Mouse (Mus musculus): ENCODE data around the gene Tspyl4. TPM values are rescaled to one million over a fixed set of nuclear protein-coding genes. Genes with fewer than 3 reads are reported as not detected.
A peak's percentile ranks its signal among the peaks of the same experiment; 100 is the strongest.
"Not testable (repeated sequence)": the region's sequence is repeated elsewhere in the genome, so short reads cannot be mapped to it uniquely, and the experiment has no call there.

Tspyl4 gene
- 10 to 100 TPM; 13.9 to 20.4 (median 14.5) TPM for total RNA-seq (2022)

GRCm38 (mm10) chr10:34297299-34297979 is at the start of gene Tspyl4:
Gene Tspyl4 (plus strand): TSS chr10:34297442.
- peak; percentile 92 for DNase-seq (ENCODE audit: low spot score)

GRCm38 (mm10) chr10:34247757-34248156 is 49.5 kb upstream of the Tspyl4 start:
- no peak for DNase-seq (ENCODE audit: low spot score)

- DNase-seq (ENCODE audit: low spot score), result no peak
These were observed 47.6 kb upstream of the Tspyl4 start for GRCm38 (mm10) chr10:34249594-34249993.

GRCm38 (mm10) chr10:34252833-34253232 is 44.4 kb upstream of the Tspyl4 start:
- DNase-seq (ENCODE audit: low spot score), result not testable (repeated sequence)

DNA sequence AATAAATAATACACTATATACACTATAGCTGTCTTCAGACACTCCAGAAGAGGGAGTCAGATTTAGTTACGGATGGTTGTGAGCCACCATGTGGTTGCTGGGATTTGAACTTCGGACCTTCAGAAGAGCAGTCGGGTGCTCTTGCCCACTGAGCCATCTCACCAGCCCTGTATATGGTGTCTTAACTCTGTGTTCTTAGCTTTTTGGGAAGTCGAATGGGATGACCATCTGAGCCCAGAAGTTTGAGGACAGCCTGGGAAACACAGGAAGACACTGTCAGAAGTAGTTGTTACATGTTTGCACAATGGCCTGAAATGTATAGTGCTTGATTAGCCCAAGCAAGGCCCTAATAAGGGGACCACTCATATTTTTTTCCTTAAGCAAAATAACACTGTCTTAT is 32.1 kb upstream of the Tspyl4 start:
- no peak for DNase-seq (ENCODE audit: low spot score)

DNA sequence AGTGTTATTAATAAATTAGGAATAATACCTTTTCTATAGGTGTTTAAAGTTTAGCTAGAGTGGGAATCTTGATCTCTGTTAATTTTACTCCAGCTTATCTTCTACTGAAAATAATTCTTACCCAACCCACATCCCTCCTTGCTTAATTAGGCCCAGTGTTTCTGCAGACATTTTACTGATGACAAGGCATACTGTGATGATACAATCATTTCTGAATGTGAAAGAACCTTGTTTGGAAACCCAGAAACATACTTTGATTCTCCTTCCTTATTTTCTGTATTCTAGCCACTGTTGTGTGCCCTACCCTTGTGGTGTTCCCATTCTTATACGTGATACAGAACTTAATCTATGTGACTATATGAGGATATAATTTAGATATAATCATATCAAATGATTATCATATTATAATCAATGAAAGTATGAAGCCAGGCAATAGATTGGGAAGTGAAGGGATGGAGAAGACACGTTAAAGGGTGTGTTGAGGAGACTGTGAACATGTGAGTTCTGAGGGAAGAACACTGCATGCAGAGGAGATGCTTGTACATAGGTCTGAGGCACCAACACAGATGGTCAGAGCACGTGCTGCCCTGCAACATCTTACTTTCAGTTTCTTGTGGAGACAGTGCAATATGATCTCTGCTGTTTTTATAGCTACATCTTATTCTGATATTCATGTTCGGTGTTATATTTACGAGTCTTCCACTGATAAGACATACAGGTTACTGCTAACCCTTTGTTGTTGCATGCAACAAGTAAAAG is 29.8 kb upstream of the Tspyl4 start:
- DNase-seq (ENCODE audit: low spot score), result no peak

DNA sequence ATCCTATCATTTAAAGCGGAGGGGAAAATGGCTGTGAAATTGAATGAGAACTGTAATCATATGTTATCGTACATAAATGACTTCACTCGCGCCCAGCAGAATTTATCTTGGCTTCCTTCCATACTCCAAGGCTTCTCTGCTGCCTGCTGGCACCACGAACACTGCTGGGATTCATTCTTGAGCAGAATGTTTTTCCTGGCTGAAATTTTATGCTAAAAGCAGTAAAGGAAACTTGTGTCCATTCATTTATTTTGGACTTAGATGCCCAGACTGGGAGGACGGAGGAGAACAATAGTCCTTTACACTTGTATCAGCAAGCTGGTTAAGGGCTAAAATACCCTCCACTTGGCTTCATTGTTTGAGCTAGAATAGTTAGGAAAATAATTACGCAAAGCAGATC is 25.6 kb upstream of the Tspyl4 start:
- peak; percentile 34 for DNase-seq (ENCODE audit: low spot score)

DNA sequence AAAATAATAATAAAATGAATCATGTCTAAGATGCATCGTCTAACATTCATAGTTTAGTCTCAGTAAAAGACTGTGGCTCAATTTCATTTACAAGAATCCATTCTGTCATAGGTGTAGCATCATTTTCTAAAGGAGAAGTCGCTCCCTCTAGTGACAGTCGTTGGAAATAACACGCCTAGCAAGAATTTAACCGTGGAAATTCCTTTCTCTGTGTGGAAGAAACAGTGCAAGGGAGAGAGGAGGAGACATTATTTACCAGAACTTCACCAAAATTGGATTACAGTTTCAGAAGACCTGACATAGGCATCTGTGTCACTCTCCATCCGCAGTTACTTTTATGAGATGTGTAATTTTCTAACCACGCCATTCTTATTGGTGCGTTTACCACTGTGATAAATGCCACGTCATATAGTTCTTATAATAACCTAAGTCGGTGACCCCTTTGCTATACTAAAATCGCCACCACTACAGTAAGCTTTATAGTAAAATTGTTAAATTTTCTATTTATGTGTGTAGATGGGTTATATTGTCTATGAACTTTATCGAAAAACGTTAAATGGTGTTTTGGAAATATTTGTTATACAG is 16.6 kb upstream of the Tspyl4 start:
- peak; percentile 77 for DNase-seq (ENCODE audit: low spot score)

GRCm38 (mm10) chr10:34281211-34281961 is 15.9 kb upstream of the Tspyl4 start:
- peak; percentile 26 for DNase-seq (ENCODE audit: low spot score)

DNA sequence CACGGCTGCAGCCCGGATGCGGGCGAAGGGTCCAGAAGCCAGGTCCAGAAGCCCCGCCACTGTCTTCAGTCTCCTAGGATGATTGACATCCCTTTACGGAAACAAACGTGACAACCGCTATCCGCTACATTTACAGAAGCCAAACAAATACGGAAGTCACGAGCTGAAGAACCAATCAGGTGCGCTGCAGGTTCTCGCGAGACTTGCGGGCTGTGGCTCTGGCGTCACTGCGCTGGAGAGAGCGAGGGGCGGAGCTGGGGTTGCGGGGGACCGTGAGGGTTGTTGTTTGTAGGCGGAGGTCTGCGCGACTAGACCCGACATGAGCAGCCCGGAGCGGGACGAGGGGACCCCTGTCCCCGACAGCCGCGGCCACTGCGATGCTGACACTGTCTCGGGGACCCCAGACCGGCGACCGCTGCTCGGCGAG is 15.3 kb upstream of the Tspyl4 start, which contains the start of gene Tspyl1:
TSS of gene Tspyl1 (plus strand) at position 229 of the 427 bp plus-strand sequence.
- peak; percentile 99 for DNase-seq (ENCODE audit: low spot score)

DNA sequence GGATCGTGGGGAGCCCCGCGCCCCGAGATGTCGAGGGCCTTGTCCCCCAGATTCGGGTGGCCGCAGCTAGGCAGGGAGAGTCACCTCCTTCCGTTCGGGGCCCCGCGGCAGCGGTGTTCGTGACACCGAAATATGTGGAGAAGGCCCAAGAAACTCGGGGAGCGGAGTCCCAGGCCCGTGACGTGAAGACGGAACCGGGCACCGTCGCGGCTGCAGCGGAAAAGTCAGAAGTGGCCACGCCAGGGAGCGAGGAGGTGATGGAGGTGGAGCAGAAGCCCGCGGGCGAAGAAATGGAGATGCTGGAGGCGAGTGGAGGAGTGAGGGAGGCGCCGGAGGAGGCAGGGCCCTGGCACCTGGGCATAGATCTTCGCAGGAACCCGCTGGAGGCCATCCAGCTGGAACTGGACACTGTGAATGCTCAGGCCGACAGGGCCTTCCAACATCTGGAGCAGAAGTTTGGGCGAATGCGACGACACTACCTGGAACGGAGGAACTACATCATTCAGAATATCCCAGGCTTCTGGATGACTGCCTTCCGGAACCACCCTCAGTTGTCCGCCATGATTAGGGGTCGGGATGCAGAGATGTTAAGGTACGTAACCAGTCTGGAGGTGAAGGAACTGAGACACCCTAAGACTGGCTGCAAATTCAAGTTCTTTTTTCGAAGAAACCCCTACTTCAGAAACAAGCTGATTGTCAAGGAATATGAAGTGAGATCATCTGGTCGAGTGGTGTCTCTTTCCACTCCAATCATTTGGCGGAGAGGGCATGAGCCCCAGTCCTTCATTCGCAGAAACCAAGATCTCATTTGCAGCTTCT is 14.6 kb upstream of the Tspyl4 start:
- peak; percentile 36 for DNase-seq (ENCODE audit: low spot score)

DNA sequence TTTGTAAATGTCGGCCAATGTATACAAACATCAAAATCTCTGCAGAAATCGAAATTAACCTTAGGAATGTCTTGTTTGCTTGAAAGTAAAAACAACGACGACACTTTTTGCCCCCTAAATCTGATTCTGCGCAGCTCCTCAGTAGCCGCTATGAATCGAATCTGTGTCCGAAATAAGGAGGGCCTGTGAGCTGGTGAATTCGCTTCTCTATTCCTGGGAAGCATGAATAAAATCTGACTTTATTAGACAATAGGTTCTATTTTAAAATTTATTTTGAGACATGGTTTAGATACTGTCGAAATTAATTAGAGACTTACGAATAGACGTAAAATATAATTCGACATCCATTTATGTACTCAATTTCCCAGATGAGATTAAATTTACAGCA is 337 bp upstream of the Tspyl4 start:
- no peak for DNase-seq (ENCODE audit: low spot score)

- DNase-seq (ENCODE audit: low spot score), result peak; percentile 28
These were observed 925 bp downstream of the Tspyl4 start for GRCm38 (mm10) chr10:34297980-34298753.

- no peak for DNase-seq (ENCODE audit: low spot score)
These were observed 3.1 kb downstream of the Tspyl4 start for GRCm38 (mm10) chr10:34300368-34300767.

DNA sequence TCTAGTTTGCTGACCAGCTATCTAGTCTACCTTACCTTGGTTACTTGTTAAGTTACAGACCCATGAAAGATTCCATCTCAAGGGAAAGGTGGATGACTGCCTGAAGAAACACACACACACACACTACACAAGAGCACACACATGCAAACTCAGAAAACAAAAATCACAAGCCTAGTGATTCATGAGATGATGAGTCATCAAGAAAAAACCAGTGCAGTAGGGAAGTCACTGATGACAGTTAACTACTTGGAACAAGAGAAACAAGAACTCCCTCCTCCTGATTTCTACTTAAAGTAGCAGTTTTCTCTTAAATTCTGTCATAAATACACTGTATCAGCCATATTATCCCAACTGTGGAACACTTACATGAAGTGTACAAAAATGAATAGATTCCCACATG is 9.8 kb downstream of the Tspyl4 start:
- no peak for DNase-seq (ENCODE audit: low spot score)

DNA sequence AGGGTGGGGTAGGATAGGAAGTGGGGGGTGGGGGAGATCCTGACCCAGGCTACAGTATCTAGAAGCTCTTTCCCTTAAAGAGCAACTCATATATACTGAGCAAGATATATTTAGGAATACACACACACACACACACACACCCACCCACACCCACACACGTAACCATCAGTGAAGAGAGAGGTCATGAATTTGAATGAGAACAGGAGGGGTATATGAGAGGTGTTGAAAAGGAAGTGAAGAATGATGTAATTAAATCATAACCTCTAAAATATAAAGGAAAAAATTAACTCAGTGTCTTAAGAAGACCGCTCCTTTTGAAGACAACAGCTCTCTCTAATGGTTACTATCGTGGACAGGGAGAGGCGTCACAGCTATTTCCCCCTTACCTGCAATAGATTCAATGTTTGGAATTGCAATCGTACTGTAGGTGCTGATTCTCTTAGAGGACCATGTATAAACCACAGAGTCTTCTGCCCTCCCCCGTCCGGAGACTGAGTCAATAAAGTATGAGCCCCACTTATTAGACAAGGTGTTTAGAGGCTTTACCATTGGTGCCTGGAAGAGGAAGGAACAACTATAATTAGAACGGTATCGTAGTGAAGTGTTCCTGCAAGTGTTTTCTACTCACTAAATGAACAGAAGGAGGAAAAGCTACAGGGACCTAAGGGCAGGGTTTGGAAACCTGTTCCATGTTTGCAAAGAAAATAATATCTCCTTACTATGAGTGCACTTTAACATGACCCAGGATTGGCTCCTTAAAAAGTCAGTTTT is 12.9 kb downstream of the Tspyl4 start:
- no peak for DNase-seq (ENCODE audit: low spot score)

DNA sequence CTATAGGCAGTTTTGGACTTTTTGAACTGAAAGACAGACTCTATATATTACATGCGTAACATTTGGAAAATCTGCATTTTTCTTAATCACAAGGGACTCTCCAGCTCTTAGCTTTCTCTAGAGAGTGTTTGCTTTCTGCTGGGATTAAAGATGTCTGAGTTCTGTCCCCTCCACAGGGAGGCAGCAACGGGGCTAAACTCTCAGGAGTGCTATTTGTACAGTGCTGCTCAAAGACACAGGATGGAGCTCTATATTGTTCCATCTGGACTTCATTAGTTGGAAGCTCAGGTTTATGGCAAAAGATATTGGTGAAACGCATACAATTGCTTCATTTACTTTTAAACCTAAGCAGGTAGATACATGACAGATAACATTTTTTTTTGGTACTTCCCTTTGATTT is 15.3 kb downstream of the Tspyl4 start:
- DNase-seq (ENCODE audit: low spot score), result no peak

GRCm38 (mm10) chr10:34316571-34317216 is 19.5 kb downstream of the Tspyl4 start:
- DNase-seq (ENCODE audit: low spot score), result no peak

DNA sequence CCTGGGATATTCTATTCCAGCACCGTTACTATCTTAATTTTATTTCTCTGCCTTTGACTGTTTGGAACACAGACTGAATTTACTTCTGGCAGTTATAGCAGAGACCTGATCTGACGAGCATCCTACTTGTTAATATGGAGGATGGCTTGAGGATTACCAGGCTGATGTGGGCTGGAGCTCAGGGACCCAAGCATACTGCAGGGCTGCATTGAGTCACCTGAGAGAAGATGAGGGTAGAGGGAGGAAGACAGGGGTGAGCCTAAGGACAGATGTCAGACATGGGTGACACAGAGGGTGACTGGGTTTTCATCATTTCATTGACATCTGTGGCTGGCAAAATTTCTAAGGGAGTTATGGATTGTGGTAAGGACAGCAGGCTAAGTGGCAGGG is 20.0 kb downstream of the Tspyl4 start:
- DNase-seq (ENCODE audit: low spot score), result no peak
